Mouse (Mus musculus) neural tube, embryonic 13.5 days (tissue): ENCODE data around the gene Mau2. TPM values are rescaled to one million over a fixed set of nuclear protein-coding genes. Genes with fewer than 3 reads are reported as not detected.

Experiments
- ATAC-seq: fragments of 200-750 bp; cut with Nextera tagmentation; 2 replicates; pipeline ENCODE4 v1.8.0; 2017; ENCODE audit warnings: low read depth, mild to moderate bottlenecking, moderate TSS enrichment, moderate library complexity
- H3K27ac ChIP-seq: fragments of 300-500 bp; sonication (generic); replicated peaks from 2 replicates; pipeline ENCODE4 v1.5.1; 2015; ENCODE audit warnings: moderate library complexity, mild to moderate bottlenecking, inconsistent platforms
- H3K27me3 ChIP-seq: fragments of 300-500 bp; sonication (generic); 2 replicates; pipeline ENCODE4 v1.6.1; 2015; ENCODE audit warnings: mild to moderate bottlenecking, inconsistent platforms
- H3K36me3 ChIP-seq: fragments of 300-500 bp; sonication (generic); 2 replicates; pipeline ENCODE4 v1.6.1; 2015; ENCODE audit warnings: mild to moderate bottlenecking, inconsistent platforms
- H3K4me1 ChIP-seq: fragments of 300-500 bp; sonication (generic); replicated peaks from 2 replicates; pipeline ENCODE4 v1.6.1; 2015; ENCODE audit warnings: inconsistent platforms
- H3K4me2 ChIP-seq: fragments of 300-500 bp; sonication (generic); 2 replicates; pipeline ENCODE4 v1.6.1; 2015; ENCODE audit warnings: inconsistent platforms, mild to moderate bottlenecking, moderate library complexity
- H3K4me3 ChIP-seq: fragments of 300-500 bp; sonication (generic); 2 replicates; pipeline ENCODE4 v1.5.1; 2015; ENCODE audit warnings: mild to moderate bottlenecking, inconsistent platforms
- H3K9ac ChIP-seq: fragments of 300-500 bp; sonication (generic); 2 replicates; pipeline ENCODE4 v1.6.1; 2015; ENCODE audit warnings: moderate library complexity, mild to moderate bottlenecking, inconsistent platforms
- H3K9me3 ChIP-seq: fragments of 300-500 bp; sonication (generic); 2 replicates; pipeline ENCODE4 v1.6.1; 2016; ENCODE audit warnings: inconsistent platforms
- WGBS: fragments of 180-500 bp; shearing (Covaris S2); methylation state at CpG from one replicate; pipeline ENCODE4 v1.1.7; 2015; 5-methylcytosine and 5-hydroxymethylcytosine counted together
- polyA plus RNA-seq: library from polyadenylated mRNA; unstranded; fragments of >200 nt; fragmentation: Nextera tagmentation; extraction: Ambion mirVana; gene quantifications from 2 replicates; pipeline ENCODE4 v1.2.1, GENCODE M21; 2015

The Mau2 gene
- 68.1 and 68.7 TPM in 2 replicates for polyA plus RNA-seq

- ATAC-seq: peak; percentile 98
- under 1% methylated on average over 65 of the region's 65 CpGs for WGBS
- no peaks in the 10 kb centered on the region for H3K9me3 ChIP-seq
- H3K4me3 ChIP-seq: peak within 1 kb of the TSS; percentile 85
- H3K4me1 ChIP-seq: peaks cover 39% of the 10 kb centered on the region
- peak within 1 kb of the TSS; percentile 97 for H3K4me2 ChIP-seq
- H3K9ac ChIP-seq: peak within 1 kb of the TSS; percentile 97
- no peaks in the 10 kb centered on the region for H3K27me3 ChIP-seq
- 0 out of 2 replicates have a peak, but pooled peaks cover 3% of the 10 kb centered on the region for H3K36me3 ChIP-seq
- peak within 1 kb of the TSS; percentile 87 for H3K27ac ChIP-seq
These were observed at the start of gene Mau2, which contains the start of gene Sugp1 for GRCm38 (mm10) chr8:70042583-70043455. Gene Mau2, minus strand, starts transcription at chr8:70042734. Gene Sugp1, plus strand, starts transcription at chr8:70042813.

- H3K9ac ChIP-seq: no peak overlapping the region
- peaks cover 9% of the 10 kb centered on the region for H3K36me3 ChIP-seq
- peak; percentile 10; the same call in 1 of the 2 replicates for ATAC-seq
- 41% methylated on average over 9 of the region's 9 CpGs for WGBS
- no peaks in the 10 kb centered on the region for H3K9me3 ChIP-seq
- H3K4me1 ChIP-seq: peaks cover 38% of the 10 kb centered on the region
- H3K4me2 ChIP-seq: no peak overlapping the region
- H3K27ac ChIP-seq: no peak overlapping the region
- no peak overlapping the region for H3K4me3 ChIP-seq
- H3K27me3 ChIP-seq: peaks cover 65% of the 10 kb centered on the region
These were observed 46.9 kb upstream of the Mau2 start for GRCm38 (mm10) chr8:70089296-70089960.

- peak overlapping the region; percentile 63 for H3K9ac ChIP-seq
- WGBS: 3% methylated on average over 56 of the region's 56 CpGs
- H3K36me3 ChIP-seq: no peaks in the 10 kb centered on the region
- no peaks in the 10 kb centered on the region for H3K9me3 ChIP-seq
- H3K4me1 ChIP-seq: peaks cover 52% of the 10 kb centered on the region
- H3K27ac ChIP-seq: no peak overlapping the region
- ATAC-seq: peak; percentile 72
- H3K4me2 ChIP-seq: peak overlapping the region; percentile 76
- peak overlapping the region; percentile 41 for H3K4me3 ChIP-seq
- peaks cover 79% of the 10 kb centered on the region for H3K27me3 ChIP-seq
These were observed 45.5 kb upstream of the Mau2 start for GRCm38 (mm10) chr8:70087836-70088650.

- no peak overlapping the region for H3K9ac ChIP-seq
- H3K4me2 ChIP-seq: no peak overlapping the region
- no peak overlapping the region for H3K27ac ChIP-seq
- 4% methylated on average over 7 of the region's 7 CpGs for whole genome bisulfite sequencing
- no peaks in the 10 kb centered on the region for H3K9me3 ChIP-seq
- ATAC-seq: no peak
- H3K27me3 ChIP-seq: peaks cover 87% of the 10 kb centered on the region
- H3K36me3 ChIP-seq: no peaks in the 10 kb centered on the region
- peaks cover 53% of the 10 kb centered on the region for H3K4me1 ChIP-seq
- no peak overlapping the region for H3K4me3 ChIP-seq
These were observed 44.7 kb upstream of the Mau2 start for GRCm38 (mm10) chr8:70087237-70087636.

GRCm38 (mm10) chr8:70086151-70086550 is 43.6 kb upstream of the Mau2 start:
- Histone ChIP-seq H3K4me1 (peaks cover 53% of the 10 kb centered on the region), H3K4me3 (no peak overlapping the region)

GRCm38 (mm10) chr8:70084191-70085065 is 41.9 kb upstream of the Mau2 start:
- Histone ChIP-seq H3K9ac (peak overlapping the region; percentile 67), H3K9me3 (no peaks in the 10 kb centered on the region), H3K27ac (no peak overlapping the region), H3K36me3 (0 out of 2 replicates have a peak, but pooled peaks cover 10% of the 10 kb centered on the region), H3K4me2 (peak overlapping the region; percentile 80), H3K4me3 (peak overlapping the region; percentile 45), H3K27me3 (peaks cover 84% of the 10 kb centered on the region), H3K4me1 (peaks cover 38% of the 10 kb centered on the region)
- no peak for ATAC-seq
- WGBS: 1% methylated on average over 71 of the region's 71 CpGs

More at GRCm38 (mm10) chr8:70086151-70086550, 43.6 kb upstream of the Mau2 start:
- Histone ChIP-seq H3K9me3 (no peaks in the 10 kb centered on the region), H3K4me2 (no peak overlapping the region), H3K36me3 (no peaks in the 10 kb centered on the region), H3K9ac (no peak overlapping the region), H3K27ac (no peak overlapping the region), H3K27me3 (peaks cover 94% of the 10 kb centered on the region)
- ATAC-seq: no peak
- WGBS: 39% methylated on average over 1 of the region's 1 CpGs

- peak within 1 kb of the TSS; percentile 80 for H3K4me2 ChIP-seq
- H3K4me1 ChIP-seq: peaks cover 30% of the 10 kb centered on the region
- H3K9me3 ChIP-seq: no peaks in the 10 kb centered on the region
- no peak within 1 kb of the TSS for H3K27ac ChIP-seq
- ATAC-seq: no peak
- H3K36me3 ChIP-seq: 0 out of 2 replicates have a peak, but pooled peaks cover 17% of the 10 kb centered on the region
- 2% methylated on average over 26 of the region's 26 CpGs for WGBS
- peak within 1 kb of the TSS; percentile 67 for H3K9ac ChIP-seq
- peak within 1 kb of the TSS; percentile 45 for H3K4me3 ChIP-seq
- peaks cover 73% of the 10 kb centered on the region for H3K27me3 ChIP-seq
These were observed 40.8 kb upstream of the Mau2 start, which contains the start of gene Hapln4 for GRCm38 (mm10) chr8:70083285-70083684. Gene Hapln4, plus strand, starts transcription at chr8:70083457.

- 89% methylated on average over 2 of the region's 2 CpGs for WGBS
- Histone ChIP-seq H3K4me3 (no peak overlapping the region), H3K27ac (no peak overlapping the region), H3K4me1 (peaks cover 22% of the 10 kb centered on the region), H3K9me3 (no peaks in the 10 kb centered on the region), H3K4me2 (no peak overlapping the region), H3K9ac (no peak overlapping the region), H3K27me3 (peaks cover 60% of the 10 kb centered on the region), H3K36me3 (peaks cover 22% of the 10 kb centered on the region; the same call in 1 of the 2 replicates)
- no peak for ATAC-seq
These were observed 39.4 kb upstream of the Mau2 start for GRCm38 (mm10) chr8:70081976-70082375.

- H3K36me3 ChIP-seq: peaks cover 45% of the 10 kb centered on the region
These were observed 31.1 kb upstream of the Mau2 start for GRCm38 (mm10) chr8:70073682-70074081.

GRCm38 (mm10) chr8:70073120-70073519 is 30.6 kb upstream of the Mau2 start:
- no peak for ATAC-seq
- no peaks in the 10 kb centered on the region for H3K9me3 ChIP-seq
- no peaks in the 10 kb centered on the region for H3K27me3 ChIP-seq
- H3K27ac ChIP-seq: no peak overlapping the region
- no peaks in the 10 kb centered on the region for H3K4me1 ChIP-seq
- no peak overlapping the region for H3K4me3 ChIP-seq
- WGBS: 64% methylated on average over 8 of the region's 8 CpGs
- H3K4me2 ChIP-seq: peak overlapping the region; percentile 29
- no peak overlapping the region for H3K9ac ChIP-seq
- H3K36me3 ChIP-seq: peaks cover 45% of the 10 kb centered on the region

More at GRCm38 (mm10) chr8:70073682-70074081, 31.1 kb upstream of the Mau2 start:
- WGBS: 93% methylated on average over 1 of the region's 1 CpGs
- Histone ChIP-seq H3K4me1 (no peaks in the 10 kb centered on the region), H3K9me3 (no peaks in the 10 kb centered on the region), H3K27ac (no peak overlapping the region), H3K27me3 (no peaks in the 10 kb centered on the region), H3K4me3 (no peak overlapping the region), H3K9ac (no peak overlapping the region), H3K4me2 (no peak overlapping the region)
- no peak for ATAC-seq
